Mouse (Mus musculus): ENCODE results near the gene Slc5a2. TPM values are rescaled to one million over a fixed set of nuclear protein-coding genes. Genes with fewer than 3 reads are reported as not detected.

Slc5a2 gene
- total and polyA plus RNA-seq, 3 experiments = 0.21 TPM; not detected in 2

DNA sequence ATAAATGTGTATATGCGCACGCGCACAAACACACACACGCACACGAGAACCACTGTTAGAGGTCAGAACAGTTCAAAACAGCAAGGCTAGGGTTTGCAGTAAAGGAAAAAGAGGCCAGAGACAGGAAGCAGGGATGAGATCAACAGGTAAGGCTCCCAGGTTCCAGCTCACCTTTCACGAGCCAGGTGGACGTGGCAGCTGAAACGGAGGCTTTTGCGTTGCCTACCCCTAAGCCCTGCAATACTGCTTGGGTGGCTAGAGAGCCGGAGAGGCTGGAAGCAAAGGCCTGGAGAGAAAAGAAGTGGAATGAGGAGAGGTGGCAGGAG, 31.8 kb downstream of the Slc5a2 start:
- Histone ChIP-seq H3K4me2 (ENCODE audit: insufficient read depth, low read depth, poor library complexity, severe bottlenecking) (peak overlapping the region; percentile 60), H3K27ac (ENCODE audit: insufficient read depth, low read depth) (no peak overlapping the region), H3K9me3 (replicated peaks; ENCODE audit: low read length) (no peaks in the 10 kb centered on the region), H3K9ac (ENCODE audit: insufficient read depth, low read depth) (peak overlapping the region; percentile 72; the same call in 1 of the 2 replicates), H3K4me1 (ENCODE audit: control insufficient read depth in 1 of 2, insufficient read depth in 2 of 2) (peaks cover 4 to 20% of the 10 kb centered on the region in 2 experiments; a peak in 3 of 4 replicates), H3K27me3 (replicated peaks) (peaks cover 20% of the 10 kb centered on the region), H3K36me3 (replicated peaks in 1 of 2; ENCODE audit: control insufficient read depth in 1 of 2, insufficient read depth in 1 of 2, low read length in 1 of 2) (peaks cover 0 to 22% of the 10 kb centered on the region in 2 experiments), H3K79me2 (replicated peaks; ENCODE audit: control insufficient read depth, extremely low read depth, insufficient read depth, poor library complexity, severe bottlenecking) (no peaks in the 10 kb centered on the region), H3K4me3 (replicated peaks in 1 of 3; ENCODE audit: low read depth in 2 of 3, low read length in 2 of 3, poor library complexity in 1 of 3) (peak overlapping the region; percentile 60 to 80 (median 74))
- no peak for TF ChIP-seq ZNF384 (IDR thresholded peaks at IDR 0.05; ENCODE audit: low read depth, low read length)
- no peak for TF ChIP-seq TBP (conservative IDR thresholded peaks at IDR 0.05; ENCODE audit: low read depth, low read length)
- TF ChIP-seq SMC3 (IDR thresholded peaks at IDR 0.05; ENCODE audit: low read depth, low read length) = no peak
- TF ChIP-seq ZMIZ1 (IDR thresholded peaks at IDR 0.05; ENCODE audit: low read depth, low read length) = no peak
- TF ChIP-seq MXI1 (IDR thresholded peaks at IDR 0.05; ENCODE audit: low read depth, low read length) = no peak
- TF ChIP-seq USF1 (IDR thresholded peaks at IDR 0.05; ENCODE audit: low read depth, low read length) = no peak
- TF ChIP-seq SIN3A (IDR thresholded peaks at IDR 0.05; ENCODE audit: low read length) = no peak
- in situ Hi-C loops (cut with MboI; ENCODE audit: low pct_ligation_motif_present, low pct_unique_long_range_greater_than_20kb, low sequenced_read_pairs) = no loop called here
- no peak for DNase-seq (ENCODE audit: extremely low read depth)
- dilution Hi-C loops (cut with MboI; ENCODE audit: extremely low pct_ligation_motif_present, extremely low pct_unique_long_range_greater_than_20kb, low sequenced_read_pairs) = no loop called here

DNA sequence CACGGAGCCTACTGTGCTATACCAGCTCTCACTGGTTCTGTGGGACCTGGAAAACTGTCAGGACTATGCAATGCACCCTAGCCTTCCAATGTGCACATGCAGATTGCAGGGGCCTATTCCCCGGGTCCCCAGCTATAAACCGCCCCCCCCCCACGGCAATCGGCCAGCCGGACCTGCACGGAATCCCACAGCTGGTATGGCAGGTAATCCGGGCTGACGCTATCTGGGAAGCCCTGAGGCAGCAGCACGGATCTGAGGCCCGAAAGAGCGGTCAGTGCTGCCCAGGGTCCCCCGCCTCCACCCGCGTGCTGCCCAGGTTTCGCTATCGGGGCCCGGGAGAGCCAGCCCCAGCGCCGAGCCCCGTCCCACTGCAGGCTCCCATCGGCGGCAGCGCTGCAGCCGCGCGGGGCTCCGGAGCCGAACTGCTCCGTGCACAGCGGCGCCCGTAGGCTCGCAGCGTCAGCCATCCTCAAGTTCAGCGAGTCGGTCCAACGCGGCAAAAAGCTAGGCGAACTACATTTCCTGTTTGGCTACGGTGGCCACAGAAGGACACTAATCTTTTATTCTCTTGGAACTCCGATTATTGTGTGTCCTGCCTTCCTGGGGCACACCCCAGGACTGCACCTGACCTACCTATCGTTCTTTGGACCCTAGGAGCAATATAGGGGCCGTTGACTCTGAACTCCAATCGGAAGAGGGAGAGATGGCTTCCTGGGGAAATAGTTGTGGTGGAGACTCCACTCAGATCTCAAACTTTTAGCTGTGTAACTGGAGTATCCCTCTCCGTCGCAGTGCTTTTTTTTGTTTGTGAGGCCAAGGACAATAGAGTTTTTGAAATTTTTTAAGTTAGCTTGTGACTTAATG, 32.4 kb downstream of the Slc5a2 start, which contains the start of gene BC017158:
Gene BC017158, minus strand, starts transcription at position 554 of the 864 bp plus-strand sequence.
- TF ChIP-seq ELF1 (IDR thresholded peaks at IDR 0.05; ENCODE audit: low read depth, low read length) (peak; percentile 91), E2F4 (IDR thresholded peaks at IDR 0.05; ENCODE audit: insufficient replicate concordance, low read depth, low read length) (peak; percentile 32; the same call in 1 of the 2 replicates), POLR2A (IDR thresholded peaks at IDR 0.05; ENCODE audit: low read depth, low read length) (peak; percentile 63), USF1 (IDR thresholded peaks at IDR 0.05; ENCODE audit: low read depth, low read length) (no peak), UBTF (IDR thresholded peaks at IDR 0.05; ENCODE audit: low read depth, low read length) (peak; percentile 86; the same call in 1 of the 2 replicates), MAZ (IDR thresholded peaks at IDR 0.05; ENCODE audit: low read depth, low read length) (no peak), HCFC1 (IDR thresholded peaks at IDR 0.05; ENCODE audit: low read depth, low read length) (peak; percentile 76), MEF2A (IDR thresholded peaks at IDR 0.05; ENCODE audit: borderline replicate concordance, low read depth, low read length) (no peak), TCF12 (IDR thresholded peaks at IDR 0.05; ENCODE audit: low read depth, low read length) (peak; percentile 51), SIN3A (IDR thresholded peaks at IDR 0.05; ENCODE audit: low read length) (peak; percentile 31; the same call in 1 of the 2 replicates), MXI1 (IDR thresholded peaks at IDR 0.05; ENCODE audit: low read depth, low read length) (peak; percentile 33; the same call in 1 of the 2 replicates), GABPA (IDR thresholded peaks at IDR 0.05; ENCODE audit: insufficient replicate concordance, low read depth, low read length) (no peak), KAT2A (IDR thresholded peaks at IDR 0.05; ENCODE audit: insufficient replicate concordance, low read length) (0 out of 2 replicates have a peak, but pooled peaks have one; percentile 16)
- Histone ChIP-seq H3K4me2 (ENCODE audit: insufficient read depth, low read depth, poor library complexity, severe bottlenecking) (peak within 1 kb of the TSS; percentile 88), H3K4me1 (ENCODE audit: control insufficient read depth in 1 of 2, insufficient read depth in 2 of 2) (peaks cover 4 to 20% of the 10 kb centered on the region in 2 experiments; a peak in 3 of 4 replicates), H3K27me3 (replicated peaks) (peaks cover 25% of the 10 kb centered on the region), H3K36me3 (replicated peaks in 1 of 2; ENCODE audit: control insufficient read depth in 1 of 2, insufficient read depth in 1 of 2, low read length in 1 of 2) (peaks cover 0 to 17% of the 10 kb centered on the region in 2 experiments), H3K27ac (ENCODE audit: insufficient read depth, low read depth) (no peak within 1 kb of the TSS), H3K9ac (ENCODE audit: insufficient read depth, low read depth) (peak within 1 kb of the TSS; percentile 72), H3K4me3 (replicated peaks in 1 of 3; ENCODE audit: low read depth in 2 of 3, low read length in 2 of 3, poor library complexity in 1 of 3) (peak within 1 kb of the TSS; percentile 60 to 80 (median 74)), H3K9me3 (replicated peaks; ENCODE audit: low read length) (no peaks in the 10 kb centered on the region), H3K79me2 (replicated peaks; ENCODE audit: control insufficient read depth, extremely low read depth, insufficient read depth, poor library complexity, severe bottlenecking) (no peaks in the 10 kb centered on the region)
- in situ Hi-C loops (cut with MboI; ENCODE audit: low pct_ligation_motif_present, low pct_unique_long_range_greater_than_20kb, low sequenced_read_pairs) = no loop called here
- DNase-seq (ENCODE audit: extremely low read depth) = peak; percentile 58
- dilution Hi-C loops (cut with MboI; ENCODE audit: extremely low pct_ligation_motif_present, extremely low pct_unique_long_range_greater_than_20kb, low sequenced_read_pairs) = no loop called here
